29 mouse cellular contexts compared by ENCODE assay signal in the genomic region with DNA sequence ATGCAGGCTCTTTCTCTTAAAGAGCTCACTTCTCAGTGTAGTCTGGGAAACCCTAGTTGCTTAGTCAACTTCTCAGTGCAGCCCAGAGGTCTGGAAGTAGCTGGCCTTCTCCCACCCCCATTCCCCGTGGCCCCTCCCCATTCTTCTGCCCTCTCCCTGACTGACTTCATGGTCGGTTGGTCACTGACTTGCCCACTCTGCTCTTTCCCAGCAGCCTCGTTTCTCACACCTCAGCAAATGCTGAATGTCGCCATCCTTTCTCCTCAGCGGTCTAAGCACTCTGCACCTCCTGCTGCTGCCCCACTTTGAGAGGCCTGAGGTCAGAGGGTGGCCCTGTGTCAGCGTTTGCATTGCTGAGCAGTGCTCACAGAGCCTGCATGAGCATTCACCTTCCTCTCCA.
DNase-seq lines count a peak whose midpoint lies in the region; ATAC-seq lines count a peak whose summit lies in the region.
"Had no signal": no experiment of that assay in that cellular context is flagged by ENCODE, and none has a peak within 500 bp of the region (broad histone marks: within the 10 kb centered on the region; RNA-seq: fewer than 3 reads in every experiment).

No protein-coding gene starts in this region.

- no peaks in the 10 kb centered on the region for H3K9me3 ChIP-seq in limb, embryonic 10.5 days (replicated peaks)
- H3K9me3 ChIP-seq in forebrain, embryonic 10.5 days: no peaks in the 10 kb centered on the region
- H3K9me3 ChIP-seq: embryonic facial prominence, embryonic 10.5 days; embryonic facial prominence, embryonic 15.5 days; forebrain, embryonic 13.5 days; heart, embryonic 12.5 days; hindbrain, embryonic 15.5 days; midbrain, embryonic 13.5 days had no signal

- ATAC-seq in granulocyte monocyte progenitor cell, adult 5-6 weeks (replicated peaks; ENCODE audit: poor library complexity, severe bottlenecking): no peak
- ATAC-seq: CD4-positive, CD25-positive, alpha-beta regulatory T cell, adult 4 months; forebrain, embryonic 13.5 days; inflammation-experienced regulatory T-cells, adult 6 months; midbrain, embryonic 13.5 days had no signal

- WGBS in limb, embryonic 10.5 days: 16% methylated on average over 6 of the region's 6 CpGs
- 17% methylated on average over 6 of the region's 6 CpGs for WGBS in forebrain, embryonic 10.5 days

- no peaks in the 10 kb centered on the region for H3K27me3 ChIP-seq in limb, embryonic 10.5 days (ENCODE audit: low read depth, poor library complexity, severe bottlenecking)
- H3K27me3 ChIP-seq in forebrain, embryonic 10.5 days (ENCODE audit: poor library complexity, severe bottlenecking): no peaks in the 10 kb centered on the region
- H3K27me3 ChIP-seq: embryonic facial prominence, embryonic 15.5 days; heart, embryonic 12.5 days; hindbrain, embryonic 15.5 days; megakaryocyte, embryonic 14.5 days; midbrain, embryonic 13.5 days had no signal

- H3K27ac ChIP-seq in limb, embryonic 10.5 days: peak overlapping the region; percentile 36; the same call in 1 of the 2 replicates
- H3K27ac ChIP-seq in forebrain, embryonic 10.5 days: no peak overlapping the region
- H3K27ac ChIP-seq: embryonic facial prominence, embryonic 10.5 days; embryonic facial prominence, embryonic 15.5 days; forebrain, embryonic 13.5 days; hindbrain, embryonic 15.5 days; liver, embryonic 14.5 days; midbrain, embryonic 13.5 days had no signal

- H3K4me1 ChIP-seq in limb, embryonic 10.5 days: peaks cover 3% of the 10 kb centered on the region
- peaks cover 10% of the 10 kb centered on the region for H3K4me1 ChIP-seq in forebrain, embryonic 10.5 days
- H3K4me1 ChIP-seq: megakaryocyte, embryonic 14.5 days had no signal

- H3K36me3 ChIP-seq in limb, embryonic 10.5 days: no peaks in the 10 kb centered on the region
- H3K36me3 ChIP-seq in forebrain, embryonic 10.5 days (replicated peaks): no peaks in the 10 kb centered on the region
- H3K36me3 ChIP-seq: embryonic facial prominence, embryonic 10.5 days; embryonic facial prominence, embryonic 15.5 days; heart, embryonic 12.5 days; hindbrain, embryonic 15.5 days; midbrain, embryonic 13.5 days had no signal

- no peak overlapping the region for H3K4me3 ChIP-seq in limb, embryonic 10.5 days
- no peak overlapping the region for H3K4me3 ChIP-seq in forebrain, embryonic 10.5 days
- H3K4me3 ChIP-seq: embryonic facial prominence, embryonic 10.5 days; embryonic facial prominence, embryonic 15.5 days; forebrain, embryonic 13.5 days; heart, embryonic 12.5 days; hindbrain, embryonic 15.5 days; megakaryocyte, embryonic 14.5 days; midbrain, embryonic 13.5 days had no signal

- peak; percentile 35 for DNase-seq in kidney, adult 18-20 months
- peak; percentile 52 for DNase-seq in kidney, adult 9 months
- peak; percentile 68 for DNase-seq in kidney, postnatal 10 days
- DNase-seq in limb, embryonic 10.5 days (ENCODE audit: low spot score): no peak
- DNase-seq in spleen, adult 18-20 months: no peak
- DNase-seq in forebrain, embryonic 10.5 days (ENCODE audit: extremely low spot score, low spot score): no peak
- DNase-seq: adrenal gland, postnatal 25 days; cerebellum, adult 11-12 months; cerebellum, postnatal 14 days; gastrocnemius, postnatal 25 days; heart, adult 18-20 months; heart, postnatal 4 days; layer of hippocampus, adult 9-11 months; liver; lung, embryonic 14.5 days; lung, postnatal 36 days; right cerebral cortex, postnatal 25 days; thymus, postnatal 36 days had no signal

Comparison
In these comparisons a context has a peak if more than half of its experiments do, and no peak if none do; other contexts are left out.
1. DNase-seq: peak in kidney, adult 18-20 months (single experiment), kidney, adult 9 months (single experiment) and kidney, postnatal 10 days (single experiment); none in limb, embryonic 10.5 days (single experiment), spleen, adult 18-20 months (0 of 2) and forebrain, embryonic 10.5 days (single experiment).